Mouse (Mus musculus) liver, embryonic 14.5 days (tissue): ENCODE data around the gene Pla2g4f.

Source experiments
- CTCF ChIP-seq: IDR thresholded peaks from 2 replicates; pipeline ENCODE4 v1.5.1; 2016; ENCODE audit warnings: antibody characterized with exemption, low read depth, control low read depth
- EP300 ChIP-seq: IDR thresholded peaks from 2 replicates; pipeline ENCODE4 v1.6.1; 2016; ENCODE audit warnings: antibody characterized with exemption, low read depth

DNA sequence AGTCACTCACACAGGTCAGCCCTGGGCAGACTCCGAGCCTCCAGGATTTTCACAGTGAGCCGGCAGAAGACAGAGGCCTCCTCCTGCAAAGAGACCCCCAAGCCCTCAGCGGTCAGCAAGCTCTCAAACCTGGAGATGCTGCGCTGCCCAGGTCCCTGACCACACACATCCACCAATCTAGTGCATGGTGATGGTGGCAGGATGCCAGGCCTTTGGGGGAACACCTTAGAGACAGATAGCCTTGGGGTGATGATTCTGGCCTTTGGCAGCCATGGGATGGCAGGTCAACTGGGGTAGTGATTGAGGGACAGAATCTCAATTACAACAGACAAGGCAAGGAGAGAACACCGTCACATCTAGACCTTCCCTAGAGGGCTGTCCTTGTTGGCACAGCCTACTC, 29.9 kb downstream of the Pla2g4f start:
- TF ChIP-seq EP300 (no peak), CTCF (no peak)
